Mouse (Mus musculus) limb, embryonic 11.5 days (tissue): ENCODE measurements around the gene Elovl5. TPM values are rescaled to one million over a fixed set of nuclear protein-coding genes. Genes with fewer than 3 reads are reported as not detected.
A peak's percentile ranks its signal among the peaks of the same experiment; 100 is the strongest.

Source experiments
- ATAC-seq: fragments of 200-750 bp; cut with Nextera tagmentation; 2 replicates; pipeline ENCODE4 v1.8.0; 2017; ENCODE audit warnings: low read depth; ENCODE audit not compliant: insufficient number of reproducible peaks, low FRiP score, low TSS enrichment
- DNase-seq: peaks from one replicate; pipeline ENCODE4 v3.0.0-alpha.2; 2015; ENCODE audit warnings: low spot score
- H3K27ac ChIP-seq: fragments of 300-500 bp; sonication (generic); replicated peaks from 2 replicates; pipeline ENCODE4 v1.5.1; 2014; ENCODE audit warnings: low read depth, mild to moderate bottlenecking, low read length
- H3K27me3 ChIP-seq: fragments of 300-500 bp; sonication (generic); 2 replicates; pipeline ENCODE4 v1.6.1; 2014; ENCODE audit warnings: mild to moderate bottlenecking, low read length, mixed read lengths; ENCODE audit not compliant: control insufficient read depth, insufficient read depth
- H3K36me3 ChIP-seq: fragments of 300-500 bp; sonication (generic); 2 replicates; pipeline ENCODE4 v1.6.1; 2014; ENCODE audit warnings: mild to moderate bottlenecking, low read length, moderate library complexity, mixed read lengths; ENCODE audit not compliant: control insufficient read depth, insufficient read depth
- H3K4me1 ChIP-seq: fragments of 300-500 bp; sonication (generic); 2 replicates; pipeline ENCODE4 v1.6.1; 2014; ENCODE audit warnings: low read length, mixed read lengths; ENCODE audit not compliant: control insufficient read depth, insufficient read depth
- H3K4me2 ChIP-seq: fragments of 300-500 bp; sonication (generic); 2 replicates; pipeline ENCODE4 v1.6.1; 2014; ENCODE audit warnings: low read depth, mild to moderate bottlenecking, moderate library complexity; ENCODE audit not compliant: severe bottlenecking
- H3K4me3 ChIP-seq: fragments of 300-500 bp; sonication (generic); 2 replicates; pipeline ENCODE4 v1.5.1; 2014; ENCODE audit warnings: low read depth, low read length
- H3K9ac ChIP-seq: fragments of 300-500 bp; sonication (generic); 2 replicates; pipeline ENCODE4 v1.6.1; 2014; ENCODE audit warnings: mild to moderate bottlenecking, low read length
- H3K9me3 ChIP-seq: fragments of 300-500 bp; sonication (generic); 2 replicates; pipeline ENCODE4 v1.6.1; 2016; ENCODE audit warnings: low read length; ENCODE audit not compliant: control insufficient read depth
- WGBS: fragments of 180-500 bp; shearing (Covaris S2); extraction: QIAGEN DNeasy Blood & Tissue Kit; methylation state at CpG from one replicate; pipeline ENCODE4 v1.1.7; 2014; 5-methylcytosine and 5-hydroxymethylcytosine counted together
- polyA plus RNA-seq: library from polyadenylated mRNA; unstranded; fragments of >200 nt; fragmentation: Nextera tagmentation; extraction: Ambion mirVana; gene quantifications from 2 replicates; pipeline ENCODE4 v1.2.1, GENCODE M21; 2014

Elovl5 gene
- 90.8 and 96.0 TPM in 2 replicates for polyA plus RNA-seq

DNA sequence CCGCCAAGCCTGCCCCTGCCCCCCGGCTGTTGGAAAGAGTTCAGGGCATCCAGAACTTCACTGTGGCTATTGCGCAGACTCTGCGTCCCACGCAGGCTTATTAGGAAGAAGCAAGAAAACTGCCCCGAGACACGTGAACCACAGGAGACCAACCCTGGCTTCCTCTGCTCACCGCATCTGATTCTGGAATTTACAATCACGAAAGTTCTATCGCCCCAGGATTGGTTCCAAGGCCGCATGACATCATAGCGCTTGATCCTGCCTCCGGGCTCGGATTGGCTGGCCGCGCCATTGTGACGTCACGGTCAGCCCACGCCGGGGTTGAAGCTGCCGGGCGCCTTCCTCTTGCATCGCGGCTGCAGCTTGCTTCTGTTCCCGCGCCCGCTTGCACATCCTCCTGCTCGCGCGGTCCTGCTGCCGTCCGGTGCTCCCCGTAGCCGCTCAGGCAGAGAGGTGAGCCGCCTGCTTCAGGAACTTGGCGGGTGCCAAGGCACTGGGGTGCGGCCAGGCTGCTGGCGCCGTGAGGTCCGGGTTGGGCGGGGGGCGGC, at the start of gene Elovl5:
Gene Elovl5 (plus strand): TSS at position 291 of the 548 bp plus-strand sequence.
- H3K36me3 ChIP-seq = no peaks in the 10 kb centered on the region
- peaks cover 3% of the 10 kb centered on the region; the same call in 1 of the 2 replicates for H3K4me1 ChIP-seq
- peak within 1 kb of the TSS; percentile 88 for H3K4me2 ChIP-seq
- H3K27ac ChIP-seq = peak within 1 kb of the TSS; percentile 75
- ATAC-seq (peak; percentile 93), DNase-seq (peak; percentile 99)
- WGBS = under 1% methylated on average over 42 of the region's 42 CpGs
- peak within 1 kb of the TSS; percentile 92 for H3K4me3 ChIP-seq
- peak within 1 kb of the TSS; percentile 81 for H3K9ac ChIP-seq
- no peaks in the 10 kb centered on the region for H3K27me3 ChIP-seq
- H3K9me3 ChIP-seq = no peaks in the 10 kb centered on the region

DNA sequence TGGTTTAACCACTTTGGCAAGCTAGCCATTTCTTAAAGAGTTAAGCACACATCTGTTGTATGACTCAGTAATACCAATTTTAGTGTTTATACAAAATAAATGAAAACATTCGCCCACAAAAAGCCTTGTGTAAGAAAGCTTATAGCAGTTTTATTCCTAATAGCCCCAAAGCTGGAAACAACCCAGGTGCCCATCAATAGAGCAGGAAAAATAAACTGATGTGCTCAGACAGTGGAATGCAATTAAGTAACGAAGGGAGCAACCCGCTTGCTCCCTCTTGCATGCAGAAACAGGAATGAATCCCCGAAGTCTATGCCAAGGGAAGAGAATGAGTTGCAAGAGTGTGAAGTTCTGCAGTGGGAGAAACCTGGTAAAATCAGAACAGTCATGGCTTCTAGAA, 25.7 kb upstream of the Elovl5 start:
- Histone ChIP-seq H3K9me3 (no peaks in the 10 kb centered on the region), H3K27ac (no peak overlapping the region), H3K9ac (no peak overlapping the region), H3K36me3 (no peaks in the 10 kb centered on the region), H3K4me1 (no peaks in the 10 kb centered on the region), H3K4me2 (no peak overlapping the region), H3K4me3 (no peak overlapping the region), H3K27me3 (no peaks in the 10 kb centered on the region)
- ATAC-seq = no peak
- no peak for DNase-seq
- WGBS = 74% methylated on average over 4 of the region's 4 CpGs

DNA sequence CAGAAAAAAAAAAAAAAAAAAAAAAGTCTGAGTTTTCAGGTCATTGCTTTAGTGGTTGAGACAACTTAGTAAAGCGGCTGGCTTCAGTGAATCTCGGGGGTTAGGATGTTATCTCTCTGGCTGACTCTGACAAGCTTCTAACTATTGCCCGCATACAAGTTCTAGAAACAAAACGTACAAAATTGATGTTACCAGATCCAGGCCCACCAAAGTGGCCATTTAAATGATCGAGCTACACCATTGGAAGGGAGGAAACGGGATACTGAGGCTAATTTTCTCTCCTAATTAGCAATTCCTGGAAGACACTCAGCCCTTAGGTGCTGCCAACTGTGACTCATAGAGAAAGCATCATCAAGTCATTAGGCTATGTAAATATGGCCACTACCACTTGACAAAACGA, 18.6 kb upstream of the Elovl5 start:
- H3K4me2 ChIP-seq = no peak overlapping the region
- no peaks in the 10 kb centered on the region for H3K27me3 ChIP-seq
- ATAC-seq (no peak), DNase-seq (no peak)
- no peak overlapping the region for H3K27ac ChIP-seq
- 65% methylated on average over 7 of the region's 7 CpGs for WGBS
- no peak overlapping the region for H3K4me3 ChIP-seq
- no peak overlapping the region for H3K9ac ChIP-seq
- H3K4me1 ChIP-seq = no peaks in the 10 kb centered on the region
- H3K9me3 ChIP-seq = no peaks in the 10 kb centered on the region
- H3K36me3 ChIP-seq = no peaks in the 10 kb centered on the region

DNA sequence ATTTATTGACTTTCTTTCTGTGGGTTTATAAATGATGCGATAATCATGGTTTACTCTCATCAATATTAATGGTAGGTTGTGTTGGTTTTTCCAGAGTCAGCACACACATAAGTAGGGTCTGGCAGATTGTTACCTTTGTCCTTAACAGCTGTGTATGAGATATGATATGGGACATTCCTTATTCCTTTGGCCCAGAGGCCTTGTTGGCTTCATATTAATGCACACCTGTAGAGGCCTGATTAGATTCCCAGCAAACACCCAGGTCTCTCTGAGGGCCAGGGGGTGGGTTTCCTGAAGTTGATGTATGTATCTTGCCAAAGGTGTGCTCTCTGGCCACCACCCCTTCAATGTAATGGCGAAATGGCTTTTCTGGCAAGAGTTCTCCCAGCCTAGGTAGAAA, 13.0 kb upstream of the Elovl5 start:
- Histone ChIP-seq H3K4me2 (no peak overlapping the region), H3K27ac (no peak overlapping the region), H3K36me3 (no peaks in the 10 kb centered on the region), H3K4me1 (no peaks in the 10 kb centered on the region), H3K27me3 (no peaks in the 10 kb centered on the region), H3K9ac (no peak overlapping the region), H3K4me3 (no peak overlapping the region), H3K9me3 (no peaks in the 10 kb centered on the region)
- no peak for DNase-seq
- 95% methylated on average over 2 of the region's 2 CpGs for WGBS
- no peak for ATAC-seq

DNA sequence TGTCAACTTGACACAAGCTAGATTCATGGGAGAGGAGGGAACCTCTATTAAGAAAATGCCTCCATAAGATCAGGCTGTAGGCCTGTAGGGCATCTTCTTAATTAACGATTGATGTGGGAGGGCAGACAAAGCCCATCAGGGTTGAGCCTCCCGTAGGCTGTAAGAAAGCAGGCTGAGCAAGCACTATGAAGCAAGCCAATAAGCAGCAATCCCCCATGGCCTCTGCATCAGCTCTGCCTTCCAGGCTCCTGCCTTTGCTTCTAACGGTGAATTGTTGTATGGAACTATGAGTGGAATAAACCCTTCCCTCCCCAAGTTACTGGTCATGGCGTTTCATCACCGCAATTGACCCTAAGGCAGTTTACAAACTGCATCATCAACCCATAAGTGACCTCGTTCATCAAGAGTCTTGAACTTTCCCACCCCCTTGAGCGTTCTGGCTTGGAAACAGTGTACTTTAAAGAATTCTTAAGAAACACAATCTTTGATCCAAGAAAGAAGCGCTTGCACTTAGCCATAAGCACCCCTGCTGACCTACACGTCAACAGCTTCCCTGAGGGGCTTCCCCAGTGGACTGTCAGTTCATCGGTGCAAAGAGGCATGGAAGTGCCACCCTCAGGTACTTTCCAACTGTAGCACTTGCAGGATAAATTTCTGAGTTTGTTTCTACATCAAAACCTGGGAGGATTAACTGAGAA, 7.4 kb upstream of the Elovl5 start:
- WGBS = 18% methylated on average over 10 of the region's 10 CpGs
- Histone ChIP-seq H3K4me3 (peak overlapping the region; percentile 64), H3K27ac (peak overlapping the region; percentile 84), H3K36me3 (no peaks in the 10 kb centered on the region), H3K9ac (peak overlapping the region; percentile 73), H3K9me3 (no peaks in the 10 kb centered on the region), H3K4me2 (peak overlapping the region; percentile 46), H3K27me3 (no peaks in the 10 kb centered on the region), H3K4me1 (peaks cover 3% of the 10 kb centered on the region)
- no peak for DNase-seq
- no peak for ATAC-seq

DNA sequence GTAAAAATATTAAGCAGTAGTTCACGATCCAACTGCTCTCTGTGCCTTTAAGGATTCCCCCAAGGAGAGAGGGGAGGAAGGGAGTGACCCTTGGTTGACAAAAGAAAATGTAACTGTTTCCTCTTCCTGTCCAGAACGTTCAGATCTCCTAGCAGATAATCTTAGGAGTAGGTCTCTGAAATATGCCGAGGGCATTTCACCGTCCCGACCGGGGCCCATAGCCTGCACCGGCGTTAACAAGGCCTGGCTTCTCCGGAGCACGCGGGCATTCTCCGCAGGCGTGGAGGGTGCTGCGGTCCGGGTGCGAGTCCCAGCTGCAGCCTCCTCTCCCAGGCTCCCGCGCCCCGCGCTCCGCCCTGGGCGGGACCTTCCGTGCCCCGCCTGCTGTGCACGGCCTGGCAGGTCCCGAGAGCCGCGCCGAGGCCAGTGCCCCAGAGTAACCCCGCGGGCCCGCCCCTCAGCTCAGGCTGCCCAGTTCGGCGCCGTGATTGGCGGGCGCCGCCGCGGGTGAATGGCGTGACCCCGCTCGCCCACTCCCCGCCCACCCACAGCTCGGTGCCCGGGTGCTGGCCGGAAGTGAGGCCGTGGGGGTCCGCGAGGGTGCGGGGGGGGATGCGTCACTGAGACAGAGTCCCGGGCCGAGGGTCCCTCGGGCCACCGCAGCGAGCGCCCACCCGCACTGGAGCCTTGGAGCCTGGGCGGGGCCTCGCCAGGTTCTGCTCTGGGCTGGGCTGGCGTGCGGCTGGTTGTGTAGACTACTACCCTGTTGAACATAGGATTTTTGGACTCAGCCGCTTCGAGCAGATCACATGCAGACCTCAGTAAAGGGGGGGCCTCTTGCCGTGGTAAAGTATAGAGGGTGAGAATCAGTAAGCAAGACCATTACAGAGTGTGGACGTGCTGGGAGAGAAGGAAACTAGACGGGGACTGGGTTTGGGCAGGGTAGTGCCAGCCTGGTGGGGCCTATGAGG, 6.6 kb upstream of the Elovl5 start:
- H3K9ac ChIP-seq = peak overlapping the region; percentile 73
- WGBS = under 1% methylated on average over 57 of the region's 68 CpGs
- H3K4me3 ChIP-seq = peak overlapping the region; percentile 64
- peak; percentile 99 for ATAC-seq
- no peaks in the 10 kb centered on the region for H3K9me3 ChIP-seq
- peak overlapping the region; percentile 46 for H3K4me2 ChIP-seq
- H3K27me3 ChIP-seq = no peaks in the 10 kb centered on the region
- peaks cover 3% of the 10 kb centered on the region for H3K4me1 ChIP-seq
- peak overlapping the region; percentile 84 for H3K27ac ChIP-seq
- H3K36me3 ChIP-seq = no peaks in the 10 kb centered on the region
- DNase-seq = peak; percentile 91

DNA sequence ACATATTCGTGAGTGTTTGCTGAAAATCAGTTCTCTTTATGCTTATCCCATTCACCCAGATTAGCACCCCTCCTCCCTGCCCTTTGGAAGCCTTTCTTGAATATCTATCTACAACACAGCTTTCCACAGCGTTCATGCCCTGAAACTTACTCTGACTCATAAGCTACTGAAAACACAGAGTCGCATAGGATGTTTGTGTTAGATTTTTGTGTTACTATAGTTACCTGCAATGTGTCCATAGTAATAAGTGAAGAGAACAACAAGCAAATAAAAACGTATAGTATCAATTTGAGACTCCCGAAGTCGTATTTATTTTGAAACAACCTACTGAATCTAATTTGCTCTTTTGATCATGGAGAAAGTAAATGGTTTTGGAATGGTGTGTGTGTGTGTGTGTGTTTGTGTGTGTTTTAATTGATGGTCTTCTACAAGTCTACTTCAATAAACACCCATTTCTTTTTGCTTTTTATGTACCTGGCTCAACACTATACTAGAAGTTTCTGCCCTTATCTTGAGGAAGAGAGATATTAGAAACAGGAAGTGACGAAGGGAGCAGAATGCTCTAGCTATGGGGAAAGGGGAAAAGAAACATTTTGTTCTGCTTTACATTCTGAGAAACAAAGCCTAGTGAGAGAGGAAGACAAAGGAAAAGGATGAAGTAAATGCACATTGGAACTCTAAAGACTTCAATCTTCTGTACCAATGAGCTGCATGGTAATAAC, 5.5 kb upstream of the Elovl5 start:
- no peak overlapping the region for H3K27ac ChIP-seq
- peaks cover 3% of the 10 kb centered on the region for H3K4me1 ChIP-seq
- DNase-seq (no peak), ATAC-seq (no peak)
- peak overlapping the region; percentile 64 for H3K4me3 ChIP-seq
- no peaks in the 10 kb centered on the region for H3K36me3 ChIP-seq
- no peak overlapping the region for H3K9ac ChIP-seq
- 61% methylated on average over 7 of the region's 7 CpGs for WGBS
- H3K4me2 ChIP-seq = peak overlapping the region; percentile 46
- no peaks in the 10 kb centered on the region for H3K9me3 ChIP-seq
- no peaks in the 10 kb centered on the region for H3K27me3 ChIP-seq

DNA sequence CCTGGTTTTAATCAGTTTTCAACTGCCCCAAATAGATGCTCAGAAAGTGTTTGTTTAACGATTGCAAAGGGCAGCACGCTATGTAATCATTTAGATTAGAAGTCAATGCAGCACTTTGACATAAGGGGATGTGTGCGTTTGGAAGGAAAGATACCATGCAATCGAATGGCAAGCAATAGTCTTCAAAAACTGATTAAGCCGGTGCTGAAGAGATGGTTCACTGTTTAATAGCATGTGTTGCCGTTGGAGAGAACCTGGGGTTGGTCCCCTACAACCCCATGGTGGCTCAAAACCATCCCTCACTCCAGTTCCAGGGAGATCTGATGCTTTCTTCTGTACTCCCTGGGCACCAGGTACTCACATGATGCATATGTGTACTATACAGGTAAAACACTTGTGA, 4.9 kb upstream of the Elovl5 start:
- no peak for DNase-seq
- WGBS = 81% methylated on average over 6 of the region's 6 CpGs
- Histone ChIP-seq H3K27ac (no peak overlapping the region), H3K9me3 (no peaks in the 10 kb centered on the region), H3K27me3 (no peaks in the 10 kb centered on the region), H3K4me3 (no peak overlapping the region), H3K36me3 (no peaks in the 10 kb centered on the region), H3K4me2 (no peak overlapping the region), H3K9ac (no peak overlapping the region), H3K4me1 (peaks cover 3% of the 10 kb centered on the region)
- ATAC-seq = no peak
